Mouse (Mus musculus): ENCODE data around the gene 2700081O15Rik. TPM values are rescaled to one million over a fixed set of nuclear protein-coding genes. Genes with fewer than 3 reads are reported as not detected.
A peak's percentile ranks its signal among the peaks of the same experiment; 100 is the strongest.

2700081O15Rik gene
- total RNA-seq, 2 experiments from 2014 or later, result 51.2 to 51.5 TPM

DNA sequence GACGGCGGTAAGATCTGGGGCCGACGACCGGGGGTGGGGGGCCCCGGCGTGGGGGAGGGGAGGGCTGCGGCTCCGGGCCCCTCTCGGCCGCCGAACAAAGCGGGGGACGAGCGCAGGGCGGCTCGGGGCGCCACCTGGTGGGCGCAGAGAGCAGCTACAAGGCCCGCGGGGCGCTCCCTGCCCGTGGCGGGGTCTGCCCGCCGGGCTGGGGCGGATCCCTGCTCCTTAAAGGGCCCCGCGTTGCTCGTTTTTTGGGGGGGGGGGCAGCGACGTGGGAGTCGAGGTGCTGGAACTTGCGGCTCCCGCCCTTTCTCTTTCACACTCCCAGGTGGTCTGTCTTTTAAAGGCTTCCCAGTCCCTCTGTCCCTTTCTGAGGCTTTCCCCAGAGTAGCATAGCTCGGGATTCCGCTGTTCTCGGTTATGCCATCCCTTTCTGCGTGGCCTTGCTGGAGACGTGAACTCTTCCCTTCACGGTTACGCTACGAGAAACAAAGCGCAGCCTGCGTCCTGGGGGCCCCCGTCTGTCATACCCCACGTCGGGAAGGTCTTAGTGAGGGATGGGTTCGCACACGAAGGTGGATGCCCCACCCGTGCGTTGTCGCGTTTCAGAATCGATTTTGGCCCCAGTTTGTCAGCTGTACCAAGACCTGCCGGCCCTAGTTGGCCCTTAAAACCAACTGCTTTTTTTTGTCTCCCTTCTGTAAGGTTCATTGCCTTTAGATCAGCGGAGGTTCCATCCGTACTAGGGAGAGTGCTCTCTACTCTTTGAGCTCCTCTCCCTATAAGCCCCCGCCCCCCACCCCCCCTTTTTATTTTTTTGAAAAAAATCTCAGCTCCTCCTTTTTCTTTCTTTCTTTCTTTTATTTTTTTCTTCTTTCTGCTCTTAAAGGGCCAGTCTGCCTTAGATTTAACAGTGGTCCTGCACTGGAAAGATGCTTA lies 755 bp downstream of the 2700081O15Rik start:
- peak; percentile 56 to 89 for DNase-seq (ENCODE audit: extremely low spot score in 1 of 2, low spot score in 2 of 2)
- intact Hi-C loops (cut with DNase I), result loop anchor here (1.0 to 10.0 kb wide), 4 partner anchors 36 to 353 kb away; partner anchors contain the start of genes Naa40, Rcor2 and Spindoc

DNA sequence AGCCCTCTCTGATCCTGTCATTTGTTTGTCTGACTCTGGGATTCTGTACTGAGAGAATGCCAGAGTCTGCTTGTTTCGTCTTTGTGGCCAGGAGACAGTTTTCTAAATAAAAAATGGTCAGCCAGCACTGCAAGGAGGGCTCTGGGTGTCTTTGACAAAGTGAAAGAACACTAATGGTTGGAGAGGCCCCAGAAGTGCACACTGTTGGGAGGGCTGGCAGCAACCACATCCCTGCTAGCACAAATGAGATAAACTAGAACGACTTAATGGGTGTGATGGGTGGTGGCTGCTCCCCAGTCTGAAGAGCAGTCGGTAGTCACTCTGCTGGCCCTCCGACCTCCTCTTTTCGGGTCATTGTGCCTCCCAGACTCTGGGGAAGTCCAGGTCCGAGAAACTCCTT lies 1.7 kb downstream of the 2700081O15Rik start:
- intact Hi-C loops (cut with DNase I), result loop anchor here (5.0 to 10.0 kb wide), 3 partner anchors 154 to 354 kb away; partner anchors contain the start of genes Naa40 and Rcor2

DNA sequence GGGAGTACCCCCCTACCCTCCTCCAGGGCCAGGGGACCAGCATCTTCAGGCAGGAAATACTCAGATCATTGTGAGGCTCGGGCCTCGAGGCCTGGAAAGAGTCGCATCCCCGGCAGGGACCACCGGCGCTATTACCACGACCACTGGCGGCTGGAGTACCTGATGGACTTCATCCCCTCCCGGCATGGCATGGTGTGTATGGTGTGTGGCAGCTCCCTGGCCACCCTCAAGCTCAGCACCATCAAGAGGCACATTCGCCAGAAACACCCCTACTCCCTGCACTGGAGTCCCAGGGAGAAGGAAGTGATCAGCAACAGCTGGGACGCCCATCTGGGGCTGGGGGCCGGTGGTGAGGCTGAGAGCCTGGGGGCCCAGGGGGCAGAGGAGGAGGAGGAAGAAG lies 2.7 kb downstream of the 2700081O15Rik start:
- intact Hi-C loops (cut with DNase I), result no loop called here
- DNase-seq (ENCODE audit: extremely low spot score in 1 of 2, low spot score in 2 of 2), result peak in 1 of 2 experiments; percentile 42

More for the DNA sequence above, 1.7 kb downstream of the 2700081O15Rik start:
- DNase-seq (ENCODE audit: extremely low spot score in 1 of 2, low spot score in 2 of 2), result no peak

DNA sequence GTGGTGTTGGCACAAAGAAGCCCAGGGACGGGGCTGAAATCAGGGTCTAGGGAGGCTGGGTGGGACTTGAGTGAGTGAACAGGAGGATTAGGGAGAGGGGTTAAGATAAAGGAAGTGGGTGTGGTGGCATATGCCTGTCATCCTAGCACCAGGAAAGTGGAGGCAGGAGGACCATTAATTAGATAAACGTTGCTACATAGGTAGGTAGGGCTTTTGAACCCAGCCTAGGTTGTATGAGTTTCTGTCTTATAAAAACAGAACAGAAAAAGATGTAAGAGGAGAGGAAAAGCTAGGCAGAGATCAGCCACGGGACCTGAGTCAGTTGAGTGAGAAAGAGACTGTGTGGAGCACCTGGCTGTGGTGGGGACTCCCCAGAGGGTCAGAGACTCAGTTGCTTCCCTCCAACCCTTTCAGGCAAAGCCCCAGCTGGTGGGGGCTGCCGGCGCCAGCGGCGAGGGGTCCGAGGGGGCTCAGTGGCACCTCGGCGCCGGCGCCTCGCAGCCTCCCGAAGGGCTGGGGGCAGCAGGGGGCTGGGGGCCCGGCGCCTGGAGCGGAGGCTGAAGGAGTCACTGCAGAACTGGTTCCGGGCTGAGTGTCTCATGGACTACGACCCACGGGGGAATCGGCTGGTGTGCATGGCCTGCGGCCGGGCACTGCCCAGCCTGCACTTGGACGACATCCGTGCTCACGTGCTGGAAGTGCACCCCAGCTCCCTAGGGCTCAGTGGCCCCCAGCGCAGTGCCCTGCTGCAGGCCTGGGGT lies 3.6 kb downstream of the 2700081O15Rik start:
- DNase-seq (ENCODE audit: extremely low spot score in 1 of 2, low spot score in 2 of 2), result peak in 1 of 2 experiments; percentile 41
- intact Hi-C loops (cut with DNase I), result no loop called here

DNA sequence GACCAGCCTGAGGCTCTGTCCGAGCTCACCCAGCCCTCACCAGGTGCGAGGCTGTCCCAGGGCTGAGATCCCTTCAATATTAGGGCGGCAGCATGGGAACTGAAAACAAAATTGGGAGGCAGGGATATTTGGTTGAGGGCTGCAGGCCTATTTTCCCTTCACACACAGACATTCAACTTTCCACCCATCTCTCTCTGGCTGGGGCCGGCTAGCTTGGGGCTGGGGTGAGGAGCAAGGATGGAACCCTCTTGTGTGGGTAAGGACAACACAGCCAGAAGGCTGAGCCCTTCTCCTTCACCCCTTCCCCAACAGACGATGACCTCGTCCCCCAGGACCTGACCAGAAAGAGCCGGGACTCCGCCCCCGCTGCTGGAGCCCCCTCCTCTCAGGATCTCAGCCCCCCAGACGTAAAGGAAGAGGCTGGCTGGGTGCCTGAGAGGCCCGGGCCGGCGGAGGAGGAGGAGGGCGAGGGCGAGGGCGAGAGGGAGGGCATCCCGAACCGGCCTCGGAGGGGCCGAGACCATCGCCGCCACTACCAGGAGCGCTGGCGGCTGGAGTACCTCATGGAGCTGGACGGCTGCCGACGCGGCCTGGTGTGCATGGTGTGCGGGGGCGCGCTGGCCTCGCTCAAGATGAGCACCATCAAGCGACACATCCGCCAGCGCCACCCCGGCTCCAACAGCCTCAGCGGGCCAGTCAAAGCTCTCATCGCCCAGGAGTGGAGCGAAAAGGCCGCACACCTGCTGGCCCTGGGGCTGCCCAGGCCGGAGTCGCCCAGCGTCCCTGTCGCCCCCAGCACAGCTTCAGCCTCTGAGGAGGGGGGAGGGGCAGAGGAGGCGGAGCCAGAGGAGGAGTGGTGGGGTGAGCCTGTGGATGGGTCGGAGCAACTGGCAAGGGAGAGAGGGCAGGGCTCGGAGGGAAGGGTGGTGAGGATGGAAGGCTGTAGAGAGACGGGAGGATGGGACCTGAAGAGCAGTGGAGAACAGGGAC lies 4.5 kb downstream of the 2700081O15Rik start:
- intact Hi-C loops (cut with DNase I), result no loop called here
- peak; percentile 35 to 81 for DNase-seq (ENCODE audit: extremely low spot score in 1 of 2, low spot score in 2 of 2)

DNA sequence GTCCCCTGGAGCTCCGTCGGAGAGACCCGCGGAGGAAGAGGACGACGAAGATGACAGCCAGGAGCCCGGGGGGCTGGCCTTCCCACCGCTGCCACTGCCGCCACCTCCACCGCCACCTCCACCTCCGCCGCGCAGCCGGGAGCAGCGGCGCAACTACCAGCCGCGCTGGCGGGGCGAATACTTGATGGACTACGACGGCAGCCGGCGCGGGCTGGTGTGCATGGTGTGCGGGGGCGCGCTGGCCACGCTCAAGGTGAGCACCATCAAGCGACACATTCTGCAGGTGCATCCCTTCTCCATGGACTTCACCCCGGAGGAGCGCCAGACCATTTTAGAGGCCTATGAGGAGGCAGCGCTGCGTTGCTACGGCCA lies 5.2 kb downstream of the 2700081O15Rik start:
- peak in 1 of 2 experiments; percentile 55 for DNase-seq (ENCODE audit: extremely low spot score in 1 of 2, low spot score in 2 of 2)
- intact Hi-C loops (cut with DNase I), result no loop called here

DNA sequence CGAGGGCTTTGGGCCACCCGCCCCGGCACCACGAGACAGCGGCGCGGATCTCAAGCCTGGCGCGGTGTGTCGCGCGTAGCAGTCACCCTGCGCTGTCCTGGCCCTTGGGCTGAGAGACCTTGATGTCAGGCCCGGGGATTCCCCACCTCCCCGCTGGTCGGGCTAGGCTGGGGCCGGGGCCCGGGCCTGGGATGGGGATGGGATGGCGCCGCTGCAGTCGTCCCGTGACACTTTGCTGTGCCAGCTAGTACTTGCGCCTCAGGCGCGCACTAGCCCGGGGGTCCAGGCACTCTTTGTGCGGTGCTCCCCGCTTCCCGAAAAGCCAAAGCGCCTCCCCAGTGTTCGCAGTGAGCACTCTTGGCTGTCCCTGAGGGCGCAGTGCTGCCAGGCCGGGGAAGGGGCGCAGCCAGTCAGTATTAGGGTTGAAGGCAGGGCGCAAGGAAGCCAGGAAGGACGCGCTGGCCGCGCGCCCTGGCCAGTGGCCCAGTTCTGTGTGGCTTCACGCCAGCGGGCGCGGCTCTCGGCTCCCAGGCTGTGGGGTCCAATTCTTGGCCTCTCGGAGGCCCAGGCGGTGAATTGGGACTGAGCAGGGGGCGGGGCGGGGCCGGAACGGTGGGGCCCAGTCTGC lies 5.7 kb downstream of the 2700081O15Rik start:
- peak; percentile 78 to 85 for DNase-seq (ENCODE audit: extremely low spot score in 1 of 2, low spot score in 2 of 2)
- intact Hi-C loops (cut with DNase I), result no loop called here

DNA sequence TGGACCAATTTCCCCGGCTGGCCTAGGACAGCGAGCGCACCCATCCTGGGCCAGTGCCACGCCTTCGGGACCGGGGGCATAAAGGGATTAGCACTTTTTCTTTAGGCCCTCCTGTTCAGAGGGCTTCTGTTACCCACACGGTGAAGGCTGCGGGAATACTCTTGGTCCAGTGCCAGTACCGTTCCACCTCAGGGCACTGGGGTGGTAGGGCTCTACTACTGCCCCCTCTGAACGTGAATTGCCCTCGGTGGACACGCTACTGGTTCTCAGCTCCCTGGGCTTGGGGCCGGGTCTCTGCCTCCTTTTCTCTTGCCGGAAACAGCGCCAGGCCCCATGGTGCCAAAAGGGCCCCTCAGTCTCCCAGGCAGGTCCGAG lies 6.2 kb downstream of the 2700081O15Rik start:
- intact Hi-C loops (cut with DNase I), result no loop called here
- DNase-seq (ENCODE audit: extremely low spot score in 1 of 2, low spot score in 2 of 2), result no peak

DNA sequence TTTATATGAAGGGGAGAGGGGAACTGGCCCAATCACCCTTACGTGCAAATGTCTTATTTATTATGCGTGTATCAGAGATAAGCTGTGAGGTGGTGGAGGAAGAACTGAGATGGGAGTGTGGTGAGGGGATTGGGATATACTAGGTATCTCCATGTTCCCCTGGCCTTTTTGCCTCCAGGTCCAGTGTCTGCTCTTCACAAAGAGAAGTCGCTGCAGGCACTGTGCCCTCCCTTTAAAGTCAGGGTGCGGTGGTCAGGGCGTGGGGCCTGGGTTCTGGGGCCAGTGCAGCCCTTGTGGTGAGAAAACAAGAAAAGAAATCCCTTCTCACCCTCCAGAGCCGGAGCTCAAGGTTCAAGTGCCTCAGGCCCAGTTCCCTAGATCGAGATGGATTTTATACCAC lies 6.7 kb downstream of the 2700081O15Rik start:
- intact Hi-C loops (cut with DNase I), result no loop called here
- DNase-seq (ENCODE audit: extremely low spot score in 1 of 2, low spot score in 2 of 2), result no peak

DNA sequence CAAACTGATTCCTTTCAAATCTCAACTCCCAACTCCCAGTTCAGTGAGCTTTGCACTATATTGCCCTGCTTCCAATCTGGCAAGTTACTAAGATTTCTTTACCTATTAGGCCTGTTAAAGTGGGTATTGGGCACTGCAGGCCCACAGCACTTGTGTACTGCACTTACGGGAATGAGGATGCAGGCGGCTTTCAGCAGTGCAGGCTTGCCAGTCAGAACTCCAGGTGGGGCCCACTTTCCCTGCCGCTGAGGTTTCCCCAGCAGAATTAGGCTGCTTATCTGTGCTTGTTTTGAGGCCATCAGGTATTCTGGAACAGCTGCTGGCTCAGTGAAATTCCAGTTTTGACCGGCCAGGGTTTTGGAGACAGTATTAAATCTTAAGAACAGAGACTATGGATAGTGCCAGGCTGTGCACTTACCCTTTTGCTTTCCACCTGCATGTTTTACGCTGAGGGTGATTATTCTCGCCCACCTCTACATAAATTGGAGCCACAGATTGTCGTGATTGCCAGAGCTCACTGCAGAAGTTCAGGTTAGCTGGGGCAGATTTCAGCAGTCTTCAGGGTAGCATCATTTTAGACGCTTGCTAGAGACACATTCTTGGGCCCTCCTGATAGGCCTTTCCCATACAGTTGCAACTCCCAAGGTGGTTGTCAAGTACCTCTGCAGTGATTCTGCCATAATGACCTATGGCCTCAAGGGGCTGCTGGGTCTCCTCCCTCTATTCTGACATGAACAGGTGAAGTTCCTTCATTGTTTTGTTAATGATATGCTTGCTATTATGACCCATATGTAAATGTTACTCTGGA lies 7.4 kb downstream of the 2700081O15Rik start:
- intact Hi-C loops (cut with DNase I), result no loop called here
- peak in 1 of 2 experiments; percentile 25 for DNase-seq (ENCODE audit: extremely low spot score in 1 of 2, low spot score in 2 of 2)

DNA sequence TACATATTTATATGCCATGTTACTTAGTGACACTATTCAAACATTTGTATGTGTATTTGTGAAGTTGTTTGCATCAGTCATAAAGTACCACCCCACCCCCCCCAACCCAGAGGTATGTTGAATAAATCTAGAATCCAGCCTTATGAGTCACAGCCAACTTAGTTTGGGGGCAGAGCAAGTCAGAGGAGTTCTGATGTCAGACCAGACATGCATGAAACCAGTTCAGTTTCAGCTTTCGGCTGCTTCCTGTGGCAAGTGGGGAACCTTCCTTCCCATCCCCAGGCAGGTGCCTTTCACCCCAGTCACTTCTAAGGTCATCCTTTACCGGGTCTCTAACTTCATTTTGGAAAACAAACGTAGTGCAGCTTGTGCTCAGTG lies 8.0 kb downstream of the 2700081O15Rik start:
- intact Hi-C loops (cut with DNase I), result no loop called here
- no peak for DNase-seq (ENCODE audit: extremely low spot score in 1 of 2, low spot score in 2 of 2)

DNA sequence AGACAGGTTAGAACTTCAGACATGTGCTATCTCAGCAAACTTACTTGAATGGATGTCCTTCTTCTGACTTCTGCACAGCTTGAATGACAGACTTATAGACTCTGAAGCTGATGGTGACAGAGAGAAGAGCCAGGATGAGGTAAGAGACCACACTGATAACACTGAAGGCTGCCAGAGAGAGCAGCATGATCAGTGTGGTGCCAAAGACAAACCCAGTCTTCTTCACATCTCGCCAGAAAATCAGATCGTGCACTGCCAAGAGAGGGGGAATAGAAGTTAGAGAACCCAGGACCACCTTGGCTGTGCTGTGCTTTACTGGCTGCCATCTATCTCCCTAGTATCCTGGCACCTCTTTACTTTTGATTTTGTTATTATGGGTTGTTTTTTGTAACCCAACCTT lies 17.5 kb downstream of the 2700081O15Rik start:
- no peak for DNase-seq (ENCODE audit: extremely low spot score in 1 of 2, low spot score in 2 of 2)
- intact Hi-C loops (cut with DNase I), result no loop called here

DNA sequence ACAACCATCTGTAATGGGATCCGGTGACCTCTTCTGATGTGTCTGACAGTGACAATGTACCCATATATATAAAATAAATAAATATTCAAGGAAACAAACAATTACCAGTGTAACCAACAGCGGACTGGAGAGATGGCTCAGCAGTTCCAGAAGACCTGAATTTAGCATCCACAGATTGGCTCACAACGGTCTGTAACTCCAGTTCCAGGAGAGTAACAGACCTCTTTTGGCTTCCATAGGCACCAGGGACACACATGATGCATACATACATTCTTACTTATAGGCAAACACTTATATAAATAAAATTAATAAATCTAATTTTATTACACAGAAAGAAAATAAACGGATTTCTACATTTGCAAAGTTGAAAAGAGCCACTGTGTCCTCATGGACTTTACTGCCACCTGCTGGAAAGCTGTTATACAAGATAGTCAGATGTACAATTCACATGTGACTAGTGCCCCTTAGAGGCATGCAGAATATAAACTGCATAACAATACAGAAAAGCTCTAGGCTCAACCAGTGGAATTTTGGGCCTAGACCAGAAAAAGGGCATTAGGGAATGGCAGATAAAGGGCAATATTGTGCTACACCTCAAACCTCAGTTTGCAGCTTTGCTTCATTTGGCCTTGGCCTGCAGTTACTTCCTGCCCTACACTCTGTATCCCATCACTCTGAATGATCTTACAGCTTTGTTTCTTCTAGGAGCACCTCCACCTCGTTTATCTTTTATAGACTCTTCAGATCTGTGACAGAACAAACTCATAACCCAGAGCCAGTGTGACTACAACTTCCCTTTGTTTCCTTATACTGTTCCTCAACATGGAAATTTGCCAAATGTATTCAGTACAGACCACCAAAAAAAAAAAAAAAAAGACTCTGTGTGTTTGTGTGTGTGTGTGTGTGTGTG lies 18.9 kb downstream of the 2700081O15Rik start:
- intact Hi-C loops (cut with DNase I), result no loop called here
- DNase-seq (ENCODE audit: extremely low spot score in 1 of 2, low spot score in 2 of 2), result peak; percentile 28 to 69

DNA sequence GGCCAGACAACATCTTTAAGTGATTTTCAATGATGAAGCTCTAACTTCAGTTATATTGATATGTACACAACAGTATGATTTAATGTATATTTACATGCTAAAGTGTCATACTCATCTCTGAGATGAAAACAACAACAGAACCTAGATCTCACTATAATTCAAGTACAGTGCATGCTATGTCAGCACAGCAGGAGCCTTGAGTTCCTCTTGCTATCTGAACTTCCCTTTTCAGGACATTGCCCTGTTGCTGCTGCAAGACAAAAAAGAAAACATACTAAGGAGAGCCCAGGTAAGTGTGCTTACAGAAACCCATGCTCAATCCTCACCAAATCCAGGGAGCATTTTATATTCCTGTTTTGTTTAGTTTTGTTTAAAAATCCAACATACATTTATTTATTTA lies 20.9 kb downstream of the 2700081O15Rik start:
- intact Hi-C loops (cut with DNase I), result no loop called here
- DNase-seq (ENCODE audit: extremely low spot score in 1 of 2, low spot score in 2 of 2), result no peak

DNA sequence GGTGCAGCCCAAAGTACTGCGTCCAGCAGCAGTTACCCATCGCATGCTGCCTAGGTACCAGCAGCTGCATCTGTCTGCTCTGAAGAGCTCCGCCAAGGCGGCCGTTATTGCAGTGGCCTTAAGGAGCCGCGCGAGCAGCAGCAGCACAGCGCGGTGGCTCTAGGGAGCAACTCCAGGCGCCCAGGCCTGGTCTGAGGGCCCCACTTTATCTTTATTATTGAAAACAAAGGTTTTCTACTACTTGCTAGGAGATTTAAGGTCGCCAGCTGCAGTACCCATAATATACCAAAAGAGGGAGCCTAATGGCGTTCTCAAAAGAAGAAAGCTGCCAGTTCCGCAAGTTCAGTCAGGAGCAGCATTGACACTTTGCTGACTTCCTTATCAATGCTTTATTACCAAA lies 24.1 kb downstream of the 2700081O15Rik start:
- intact Hi-C loops (cut with DNase I), result loop anchor here (5.0 to 10.0 kb wide), 2 partner anchors 41 to 153 kb away; partner anchors contain the start of gene Rtn3
- DNase-seq (ENCODE audit: extremely low spot score in 1 of 2, low spot score in 2 of 2), result peak in 1 of 2 experiments; percentile 50

DNA sequence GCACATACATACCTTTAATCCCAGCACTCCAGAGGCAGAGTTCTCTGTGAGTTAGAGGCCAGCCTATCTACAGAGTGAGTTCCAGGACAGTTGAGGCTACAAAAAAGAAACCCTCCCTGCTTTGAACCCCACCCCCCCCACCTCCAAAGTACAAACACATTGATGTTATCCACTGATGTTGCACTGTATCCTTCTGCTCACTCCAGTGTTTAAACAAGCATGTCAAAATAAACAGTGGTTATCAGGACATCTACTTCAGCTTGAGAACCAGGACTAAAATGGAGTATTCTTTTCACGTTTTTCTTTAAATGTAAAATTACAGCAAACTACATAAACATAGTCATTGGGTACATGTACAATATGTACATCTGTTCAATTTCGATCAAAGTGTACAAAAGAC lies 27.7 kb downstream of the 2700081O15Rik start:
- intact Hi-C loops (cut with DNase I), result loop anchor here (10.0 kb wide), 1 partner anchor 150 kb away; no protein-coding TSS in a partner anchor
- no peak for DNase-seq (ENCODE audit: extremely low spot score in 1 of 2, low spot score in 2 of 2)
